Mouse (Mus musculus): ENCODE data around the gene Nrf1.

Gene Nrf1

DNA sequence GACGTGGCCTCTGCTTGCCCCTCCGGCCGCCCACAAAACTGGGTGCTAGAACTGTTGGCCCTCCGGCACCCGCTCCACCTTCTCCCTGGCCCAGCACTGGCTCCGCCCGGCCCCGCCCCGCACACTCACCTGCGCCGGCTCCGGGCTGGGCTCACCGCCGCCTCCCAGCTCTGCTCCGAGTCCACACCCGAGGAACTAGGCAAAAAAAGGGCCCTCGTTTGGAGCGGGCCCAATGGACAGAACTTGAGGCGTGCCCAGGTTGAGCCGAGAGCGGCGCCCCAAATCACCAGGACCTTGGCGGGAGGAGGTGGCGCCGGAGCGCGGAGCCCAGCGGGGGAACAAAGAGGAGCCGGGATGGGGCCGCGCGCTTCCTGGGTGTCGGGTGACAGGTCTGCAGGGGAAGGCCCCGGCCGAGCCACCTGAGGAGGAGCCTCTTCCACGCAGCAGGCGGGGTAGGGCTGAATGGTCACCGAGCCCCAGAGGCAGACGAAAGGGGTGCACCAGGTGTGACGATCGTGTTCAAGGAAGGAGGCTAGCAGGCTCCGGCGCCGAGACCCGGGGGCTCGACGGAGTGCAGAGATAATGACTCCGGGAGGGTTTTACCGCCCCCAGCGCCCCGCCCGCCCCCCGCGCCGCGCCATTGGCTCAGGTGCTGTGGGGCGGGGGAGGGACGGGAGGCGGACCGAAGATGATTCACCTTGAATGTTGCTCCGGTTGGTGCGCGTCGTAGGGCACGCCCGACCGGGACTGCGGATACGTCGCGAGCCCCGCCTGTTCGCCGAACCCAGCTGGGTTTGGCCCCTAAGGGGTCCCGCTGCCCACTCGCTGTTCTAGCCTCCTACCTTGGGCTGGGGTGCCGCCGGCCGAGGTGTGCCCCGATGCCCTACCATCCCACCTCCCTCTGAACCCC is 126.0 kb downstream of the Nrf1 start:
- in situ Hi-C loops (cut with MboI; ENCODE audit: unreplicated experiment in 2 of 2): no loop called here

DNA sequence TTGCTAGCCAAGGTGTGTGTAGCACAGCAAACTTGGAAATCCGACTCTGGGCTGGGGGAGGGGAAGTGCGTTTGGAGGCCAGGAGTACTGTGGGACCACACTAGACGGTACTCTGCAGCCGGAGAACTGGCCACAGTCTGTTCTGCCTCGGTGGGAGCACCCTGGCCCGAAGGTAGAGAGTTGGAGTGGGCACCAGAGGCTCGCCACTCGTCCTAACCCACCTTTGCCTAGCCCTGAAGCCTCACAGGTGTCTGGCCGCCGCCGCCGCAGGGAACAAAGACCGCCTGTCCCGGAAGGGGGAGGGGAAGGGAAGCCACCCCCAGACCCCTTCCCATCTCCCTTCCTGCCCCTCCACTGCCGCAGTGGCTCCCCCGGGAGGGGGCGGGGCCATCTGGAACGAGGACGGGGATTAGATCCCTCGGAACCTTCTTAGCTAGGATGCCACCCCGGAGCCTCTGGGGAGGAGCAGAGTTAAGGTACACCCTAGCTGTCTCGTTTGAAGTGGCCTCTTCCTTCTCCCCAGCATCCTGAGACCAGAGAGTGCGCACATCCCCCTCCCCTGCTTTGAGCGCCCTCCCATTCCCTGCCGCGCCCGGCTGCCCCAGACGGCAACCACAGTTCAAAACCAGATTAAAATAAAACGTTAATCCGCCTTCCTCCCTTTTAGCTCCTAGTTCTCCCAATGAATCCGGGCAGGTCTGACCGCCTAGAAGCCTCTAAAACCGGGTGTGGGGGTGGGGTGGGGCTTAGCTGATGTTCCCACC is 126.9 kb downstream of the Nrf1 start:
- in situ Hi-C loops (cut with MboI; ENCODE audit: unreplicated experiment in 2 of 2): no loop called here

DNA sequence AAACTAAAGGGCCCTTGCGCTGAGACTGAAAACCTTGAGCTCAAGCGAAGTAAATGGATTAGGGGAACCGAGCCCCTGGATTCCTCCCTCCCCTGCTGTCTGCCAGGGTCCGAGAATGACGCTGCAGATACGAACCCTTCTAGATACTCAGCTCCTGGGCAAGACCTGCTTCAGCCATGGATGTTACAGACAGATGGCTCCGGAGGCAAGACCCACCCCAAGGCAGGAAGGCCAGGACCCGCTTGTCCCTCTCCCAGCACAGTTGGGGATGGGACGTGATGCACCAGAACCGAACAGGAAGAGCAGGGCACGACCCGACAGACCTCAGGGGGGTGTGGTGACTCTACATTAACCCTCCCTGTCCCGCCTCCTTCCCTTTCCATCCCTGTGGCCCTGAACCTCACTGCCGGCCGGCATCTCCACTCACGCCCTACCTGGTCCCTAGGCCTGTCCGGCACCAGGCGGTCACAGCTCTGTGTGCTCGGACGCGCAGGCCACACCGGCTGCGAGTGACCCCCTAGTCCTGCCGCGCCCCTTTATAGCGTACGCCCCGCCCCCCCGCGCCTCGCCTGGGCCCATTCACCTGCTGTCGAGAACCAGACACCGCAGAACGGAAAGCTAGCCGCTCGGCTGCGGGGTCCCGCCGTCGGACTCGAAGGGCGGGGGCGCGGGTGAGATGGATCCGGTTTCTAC is 127.6 kb downstream of the Nrf1 start:
- in situ Hi-C loops (cut with MboI; ENCODE audit: unreplicated experiment in 2 of 2): no loop called here

DNA sequence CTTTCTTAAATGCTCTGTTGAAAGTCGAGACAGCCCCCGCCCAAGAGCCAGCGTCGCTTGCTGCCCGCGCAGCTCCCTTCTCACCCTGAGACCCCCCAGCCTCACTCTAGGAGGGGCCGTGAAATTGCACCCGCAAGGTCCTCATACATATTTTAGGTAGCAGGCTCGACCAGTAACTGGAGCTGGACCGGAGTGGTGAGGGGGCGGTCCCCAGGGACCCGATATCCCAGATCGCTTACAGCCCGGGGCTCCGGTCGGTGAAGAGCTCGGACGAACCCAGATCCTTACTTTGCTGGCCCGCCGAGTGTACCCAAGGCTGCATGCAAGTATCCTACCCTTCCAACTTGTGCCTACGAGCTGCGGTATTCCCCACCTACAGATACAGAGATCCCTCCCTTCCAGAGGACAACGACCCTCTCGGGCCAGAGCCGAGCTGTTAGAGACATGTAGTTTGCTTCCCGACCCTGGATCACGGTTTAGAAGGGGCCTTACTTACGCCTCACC is 128.2 kb downstream of the Nrf1 start:
- in situ Hi-C loops (cut with MboI; ENCODE audit: unreplicated experiment in 2 of 2): no loop called here

DNA sequence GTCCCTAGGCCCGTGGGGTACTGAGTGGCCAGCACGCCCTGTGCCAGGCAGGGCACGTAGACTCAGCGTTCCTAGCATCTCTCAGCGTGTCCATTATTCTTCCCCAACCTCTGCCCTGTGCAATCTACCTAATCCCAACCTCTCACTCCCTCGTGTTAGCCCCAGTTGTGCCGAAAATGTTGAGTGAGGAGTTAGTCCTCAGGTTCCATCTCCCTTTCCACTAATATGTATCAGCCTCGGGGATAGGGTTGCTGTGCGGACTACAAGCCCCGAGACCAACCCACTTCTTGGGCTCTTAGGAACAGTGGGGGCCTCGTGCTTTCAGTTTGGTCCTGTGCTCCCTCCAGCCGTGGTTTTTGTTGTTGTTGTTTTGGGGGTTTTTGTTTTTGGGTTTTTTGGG is 128.7 kb downstream of the Nrf1 start:
- in situ Hi-C loops (cut with MboI; ENCODE audit: unreplicated experiment in 2 of 2): no loop called here

DNA sequence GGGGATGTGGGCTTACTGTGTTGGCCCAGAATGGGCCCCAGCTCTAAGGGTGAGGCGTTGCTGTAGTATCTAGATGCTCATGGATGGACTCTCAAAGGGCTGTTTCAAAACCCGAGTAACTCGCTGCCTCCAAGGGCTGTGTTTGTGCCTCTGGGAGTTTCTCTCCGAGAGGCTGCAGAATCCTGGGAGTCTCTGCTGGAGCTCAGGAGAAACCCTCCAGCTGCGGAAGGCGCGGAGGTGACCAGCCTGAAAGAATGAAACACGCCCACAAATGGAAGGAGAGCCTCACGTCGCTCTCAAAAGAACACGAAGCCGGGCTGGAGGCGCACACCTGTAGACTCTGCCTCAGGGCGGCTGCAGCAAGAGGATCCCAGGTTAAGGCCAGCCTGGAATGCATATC is 129.5 kb downstream of the Nrf1 start:
- in situ Hi-C loops (cut with MboI; ENCODE audit: unreplicated experiment in 2 of 2): no loop called here

DNA sequence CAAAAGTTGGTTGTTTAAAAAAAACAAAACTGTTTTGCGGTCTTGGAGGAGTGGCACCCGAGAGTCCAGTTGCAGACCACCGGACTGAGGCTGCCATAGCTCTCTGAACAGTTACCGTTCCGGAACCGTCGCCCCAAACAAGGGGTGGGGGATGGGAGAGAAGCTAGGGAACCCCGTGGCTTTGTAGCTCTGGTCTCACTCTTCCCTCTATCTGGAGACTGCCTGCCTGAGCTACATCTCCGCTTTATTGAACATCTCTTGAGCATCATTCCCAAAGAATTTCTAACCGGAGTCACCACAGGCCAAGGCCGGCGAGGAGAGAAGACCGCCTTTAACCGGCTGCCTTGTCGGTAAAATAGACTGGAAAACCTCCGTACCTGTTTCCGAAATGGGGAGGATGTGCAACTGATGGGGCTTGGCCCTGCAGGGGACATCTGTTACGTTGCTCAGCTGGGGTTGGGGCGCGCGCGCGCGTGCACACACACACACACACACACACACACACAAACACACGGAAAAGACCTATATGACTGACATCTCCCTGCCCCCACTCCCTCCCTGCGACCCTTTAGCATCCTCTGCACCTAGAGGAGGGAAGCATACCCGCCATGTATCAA is 130.3 kb downstream of the Nrf1 start:
- in situ Hi-C loops (cut with MboI; ENCODE audit: unreplicated experiment in 2 of 2): no loop called here

DNA sequence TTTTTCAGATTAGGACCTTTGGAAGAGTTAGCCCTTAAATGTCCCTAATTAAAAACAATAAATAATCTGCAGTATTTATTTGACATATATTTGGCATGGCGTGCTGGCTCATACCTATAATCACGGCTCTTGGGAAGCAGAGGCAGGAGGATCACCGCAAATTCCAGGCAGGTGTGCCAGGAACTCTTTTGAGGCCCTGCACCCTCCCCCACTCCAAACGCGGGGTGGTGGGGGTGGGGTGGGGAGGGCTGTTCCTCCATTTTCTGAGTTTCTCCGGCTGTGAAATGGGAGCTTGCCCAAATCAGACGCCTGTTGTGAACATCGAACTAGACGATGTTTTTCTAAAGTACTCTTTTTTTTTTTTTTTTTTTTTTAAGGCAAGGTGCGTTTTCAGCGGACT is 131.3 kb downstream of the Nrf1 start:
- in situ Hi-C loops (cut with MboI; ENCODE audit: unreplicated experiment in 2 of 2): no loop called here

DNA sequence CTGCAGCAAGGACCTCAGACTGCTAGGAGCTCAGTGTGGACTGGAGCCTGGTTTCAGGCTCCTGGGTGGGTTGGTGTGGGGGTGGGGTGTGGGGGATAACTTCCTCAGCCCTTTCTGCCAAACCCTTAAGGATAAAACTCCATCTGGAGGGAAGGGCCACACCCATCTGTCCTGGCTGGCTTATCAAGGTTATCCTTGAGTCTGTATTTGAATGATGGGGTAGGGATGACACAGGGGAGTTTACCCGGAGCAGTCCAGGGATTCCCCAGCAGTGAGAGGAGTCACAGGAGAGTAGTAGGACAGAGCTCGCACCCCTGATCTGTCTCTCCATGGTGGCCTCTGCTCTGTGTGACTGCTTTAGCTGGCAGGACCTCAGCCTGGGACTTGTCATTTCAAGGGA is 132.5 kb downstream of the Nrf1 start:
- in situ Hi-C loops (cut with MboI; ENCODE audit: unreplicated experiment in 2 of 2): no loop called here

DNA sequence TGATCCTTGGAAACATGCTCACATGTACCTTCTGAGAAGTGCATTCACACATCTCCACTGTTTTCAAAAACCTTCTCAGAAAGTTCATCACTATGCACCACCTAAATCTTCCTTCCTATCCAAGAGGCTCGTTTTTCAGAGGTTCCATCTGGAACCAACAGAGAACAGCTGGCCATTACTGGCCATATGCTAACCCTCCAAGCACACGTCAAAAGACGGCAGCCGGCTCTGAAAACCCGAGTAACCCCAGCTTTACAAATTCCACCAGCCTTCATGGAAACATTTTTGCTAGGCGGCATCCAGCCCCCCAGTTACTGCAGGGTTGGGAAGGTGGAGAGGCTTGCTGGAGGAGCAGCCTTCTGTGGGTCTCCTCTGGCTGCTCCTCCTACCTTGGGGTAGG is 134.2 kb downstream of the Nrf1 start:
- in situ Hi-C loops (cut with MboI; ENCODE audit: unreplicated experiment in 2 of 2): no loop called here

DNA sequence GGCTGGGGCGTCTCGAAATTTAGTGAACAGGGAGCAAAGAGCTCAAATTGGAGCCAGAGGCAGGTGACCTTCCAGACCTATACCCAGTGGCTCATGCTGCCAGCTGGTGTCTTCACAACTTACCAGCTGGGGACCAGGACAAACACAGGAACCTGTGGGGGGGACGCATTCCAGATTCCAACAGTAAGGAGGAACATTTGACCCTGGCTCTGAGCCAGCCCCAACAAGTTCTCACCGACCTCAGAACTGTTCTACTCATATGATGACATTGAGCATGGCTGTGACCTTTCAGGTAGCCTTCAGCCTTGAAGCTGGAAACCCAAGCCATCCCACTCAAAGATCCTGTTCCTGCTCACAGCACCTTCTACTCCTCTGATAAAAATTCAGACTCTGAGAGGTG is 135.8 kb downstream of the Nrf1 start:
- in situ Hi-C loops (cut with MboI; ENCODE audit: unreplicated experiment in 2 of 2): no loop called here

DNA sequence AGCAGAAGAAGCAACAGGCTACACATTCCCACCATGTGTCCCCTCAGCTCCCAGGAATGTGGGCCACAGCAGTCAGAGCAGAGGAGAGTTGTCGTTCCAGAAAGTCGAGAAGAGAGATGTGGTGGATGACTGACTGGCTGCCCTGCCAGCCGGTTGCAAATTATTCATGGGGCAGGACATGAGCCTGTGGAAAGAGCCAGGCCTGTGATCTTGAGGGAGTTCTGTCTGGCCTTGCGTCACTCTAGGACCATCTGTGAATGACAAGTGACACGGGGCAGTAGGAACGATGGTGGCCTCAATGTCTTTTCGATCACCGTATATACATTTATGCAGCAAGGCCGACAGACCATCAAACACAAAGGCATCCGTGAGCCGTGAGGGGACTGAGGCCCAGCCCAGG is 147.9 kb downstream of the Nrf1 start:
- in situ Hi-C loops (cut with MboI; ENCODE audit: unreplicated experiment in 2 of 2): no loop called here

DNA sequence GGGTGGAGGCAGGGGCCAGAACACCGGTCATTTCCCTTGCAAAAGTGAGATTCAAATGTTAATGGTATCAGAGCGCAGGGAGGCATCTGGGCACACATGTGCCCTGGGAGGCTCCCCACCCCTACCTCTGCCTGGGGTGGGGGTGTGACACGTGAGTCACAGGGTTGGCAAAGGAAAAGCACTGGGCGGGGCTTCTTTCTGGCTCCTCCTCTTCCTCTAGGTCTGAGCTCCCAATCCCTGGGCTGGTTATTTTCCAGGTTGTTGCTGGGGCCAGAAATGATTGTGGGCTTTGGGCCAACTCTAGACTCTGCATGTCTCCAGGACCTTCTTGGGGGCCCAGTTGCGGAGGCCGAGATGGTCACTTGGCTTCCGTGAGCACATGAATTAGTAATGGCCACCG is 148.4 kb downstream of the Nrf1 start:
- in situ Hi-C loops (cut with MboI; ENCODE audit: unreplicated experiment in 2 of 2): no loop called here
